Mouse (Mus musculus): ENCODE data around the gene Sstr2.
"Not testable (repeated sequence)": the region's sequence is repeated elsewhere in the genome, so short reads cannot be mapped to it uniquely, and the experiment has no call there.

Sstr2 gene

DNA sequence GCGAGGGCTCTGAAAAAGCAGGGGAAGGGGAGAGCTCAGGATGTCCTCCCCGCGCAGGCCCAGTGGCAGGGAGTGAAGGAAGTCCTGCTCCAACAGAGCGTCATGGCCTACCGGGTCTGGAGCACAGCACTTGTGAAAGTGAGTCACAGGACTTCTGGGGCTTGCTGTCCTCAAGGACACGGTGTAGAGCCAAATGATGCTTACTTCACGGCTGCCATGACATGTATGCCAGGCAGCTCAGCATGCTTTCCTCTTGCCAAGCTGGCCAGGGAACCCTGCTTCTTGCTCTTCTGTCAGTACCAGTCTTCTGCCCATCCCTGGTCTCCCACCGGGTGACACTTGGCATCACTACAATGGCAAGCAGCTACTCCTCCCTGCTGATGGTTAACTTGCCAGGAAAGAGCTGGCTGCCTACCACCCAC is 37.4 kb downstream of the Sstr2 start:
- DNase-seq (ENCODE audit: low read depth, low spot score): no peak

DNA sequence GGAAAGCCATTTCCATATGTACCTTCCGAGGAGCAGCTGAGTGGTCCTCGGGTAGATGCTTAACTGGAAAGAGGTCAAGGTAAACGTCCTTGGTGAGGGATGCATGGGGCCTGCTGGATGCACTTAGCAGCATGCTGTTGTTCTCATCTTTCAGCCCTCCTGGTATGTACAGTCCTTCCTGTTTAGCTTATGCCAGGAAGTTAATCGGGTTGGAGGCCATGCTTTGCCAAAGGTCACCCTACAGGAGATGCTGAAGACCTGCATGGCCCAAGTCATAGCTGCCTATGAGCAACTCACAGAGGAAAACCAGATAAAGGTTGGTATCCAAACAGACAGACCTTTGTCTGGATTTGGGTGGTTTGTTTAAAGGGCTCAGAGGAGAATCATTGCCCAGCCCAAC is 38.1 kb downstream of the Sstr2 start:
- DNase-seq (ENCODE audit: low read depth, low spot score): no peak

DNA sequence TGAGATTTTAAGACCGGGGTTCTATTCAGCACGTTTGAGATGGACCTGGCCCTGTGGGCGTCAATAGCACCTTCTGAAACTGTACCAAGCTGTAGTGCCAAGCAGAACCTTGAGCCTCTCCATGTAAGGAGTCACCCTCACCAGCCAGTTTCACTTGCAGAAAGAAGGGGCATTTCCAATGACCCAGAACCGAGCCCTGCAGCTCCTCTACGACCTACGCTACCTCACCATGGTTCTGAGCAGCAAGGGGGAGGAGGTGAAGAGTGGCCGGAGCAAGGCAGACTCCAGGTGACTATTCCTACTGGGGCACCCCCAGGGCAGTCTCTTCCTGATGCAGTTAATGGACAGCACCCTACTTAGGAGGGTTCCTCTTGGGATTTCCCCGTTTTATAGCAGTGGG is 39.2 kb downstream of the Sstr2 start:
- no peak for DNase-seq (ENCODE audit: low read depth, low spot score)

DNA sequence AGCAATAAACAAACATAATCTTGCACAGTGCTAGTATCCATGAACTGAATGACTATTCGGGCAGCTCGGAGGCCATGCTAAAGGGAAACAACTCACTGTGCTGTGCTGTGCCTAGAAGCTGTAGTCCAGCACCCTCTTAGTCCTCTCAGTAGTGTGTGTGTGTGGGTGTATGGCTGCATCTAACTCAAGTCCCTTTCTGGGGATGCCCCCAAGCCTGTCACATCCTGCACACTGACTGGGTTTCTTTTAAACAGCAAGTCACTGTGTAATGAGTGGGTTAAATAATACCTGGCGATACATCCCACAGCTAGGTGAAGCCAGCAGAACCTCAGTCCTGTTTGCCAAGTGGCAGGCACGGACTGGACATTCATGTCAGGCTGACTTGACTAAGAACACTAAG is 39.6 kb downstream of the Sstr2 start:
- DNase-seq (ENCODE audit: low read depth, low spot score): no peak

DNA sequence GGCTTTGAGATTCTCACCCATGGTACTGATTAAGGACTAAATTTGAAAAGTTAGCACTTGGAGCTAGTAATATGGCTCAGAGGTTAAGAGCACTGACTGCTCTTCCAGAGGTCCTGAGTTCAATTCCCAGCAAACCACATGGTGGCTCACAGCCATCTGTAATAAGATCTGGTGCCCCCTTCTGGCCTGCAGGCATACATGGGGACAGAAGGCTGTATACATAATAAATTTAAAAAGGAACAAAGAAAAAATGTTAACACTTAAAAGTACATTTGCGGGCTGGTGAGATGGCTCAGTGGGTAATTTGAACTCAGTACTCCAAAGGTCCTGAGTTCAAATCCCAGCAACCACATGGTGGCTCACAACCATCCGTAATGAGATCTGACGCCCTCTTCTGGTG is 41.1 kb downstream of the Sstr2 start:
- DNase-seq (ENCODE audit: low read depth, low spot score): not testable (repeated sequence)

DNA sequence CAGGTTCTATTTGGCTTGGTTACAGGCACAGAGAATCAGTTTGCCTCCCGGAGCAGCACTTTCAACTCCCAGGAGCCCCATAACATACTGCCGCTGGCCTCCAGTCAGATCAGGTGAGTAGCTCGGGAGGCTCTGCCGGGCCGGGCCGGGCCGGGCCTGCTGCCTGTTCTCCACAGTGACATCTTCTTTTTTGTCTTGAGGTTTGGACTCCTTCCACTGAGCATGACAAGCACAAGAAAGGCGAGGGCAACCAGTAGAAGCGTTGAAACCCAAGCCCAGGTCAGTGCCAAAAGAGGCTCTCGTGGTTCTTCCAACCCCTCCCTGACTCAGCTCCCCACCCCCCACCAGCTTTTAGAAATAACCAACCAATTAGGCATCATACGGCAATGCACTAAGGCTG is 41.8 kb downstream of the Sstr2 start:
- DNase-seq (ENCODE audit: low read depth, low spot score): no peak

DNA sequence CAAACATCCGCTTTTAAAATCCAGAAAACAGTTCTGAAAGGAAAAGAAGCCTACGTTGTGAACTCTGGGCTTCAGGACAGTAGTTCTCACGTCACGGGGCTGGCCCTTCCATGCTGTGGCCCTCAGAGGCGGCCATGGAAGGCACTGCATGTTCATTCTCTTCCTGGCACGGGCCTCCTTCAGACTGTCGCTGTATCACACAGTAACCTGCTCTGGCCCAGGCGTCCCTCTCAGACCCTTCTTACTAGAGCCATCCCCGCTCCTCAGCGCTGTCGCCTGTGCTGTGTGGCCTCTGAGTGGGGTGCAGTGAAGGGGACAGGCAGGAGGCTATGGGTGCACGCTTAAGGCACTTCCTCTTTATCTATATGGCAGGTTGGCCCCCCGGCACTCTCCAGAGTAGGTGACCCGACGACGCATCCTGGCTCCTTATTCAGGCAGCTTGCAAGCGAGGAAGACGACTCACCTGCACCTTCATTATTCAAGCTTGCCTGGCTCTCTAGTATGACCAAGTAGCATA is 42.8 kb downstream of the Sstr2 start:
- no peak for DNase-seq (ENCODE audit: low read depth, low spot score)

DNA sequence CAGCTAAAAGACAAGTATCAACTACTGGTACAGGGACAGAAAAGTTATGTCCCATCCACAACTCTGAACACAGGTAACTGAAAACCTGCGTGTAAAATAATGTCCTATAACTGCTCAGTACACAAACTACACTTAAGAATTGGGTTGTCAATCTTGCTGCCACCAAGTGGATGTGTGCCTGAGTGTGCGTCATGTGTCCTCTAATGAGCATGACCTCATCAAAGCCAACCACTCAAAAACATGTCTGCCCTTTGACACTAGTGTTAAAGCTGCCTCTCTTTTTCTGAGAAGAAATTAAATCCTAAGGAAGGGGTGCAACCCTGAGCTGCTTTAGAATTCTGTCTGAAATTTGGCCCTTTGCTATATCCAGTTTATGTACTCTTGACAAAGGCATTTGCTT is 45.1 kb downstream of the Sstr2 start:
- DNase-seq (ENCODE audit: low read depth, low spot score): no peak

DNA sequence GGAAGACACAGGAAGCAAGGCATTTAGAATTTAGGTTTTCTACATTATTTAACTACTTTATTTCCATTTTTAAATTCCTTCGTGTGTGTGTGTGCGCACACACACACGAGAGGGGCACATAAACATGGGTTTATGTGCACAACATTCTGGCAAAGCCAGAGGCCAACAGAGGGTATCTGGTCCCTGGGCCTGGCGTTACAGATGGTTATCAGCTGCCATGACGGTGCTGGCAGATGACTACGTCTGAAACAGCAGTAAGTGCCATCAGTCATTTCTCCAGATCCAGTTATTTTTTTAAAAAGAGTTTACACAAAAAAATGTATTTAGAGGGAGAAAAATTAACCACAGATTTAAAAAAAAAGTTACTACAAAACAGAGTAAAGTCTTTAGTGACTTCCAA is 47.1 kb downstream of the Sstr2 start:
- no peak for DNase-seq (ENCODE audit: low read depth, low spot score)

DNA sequence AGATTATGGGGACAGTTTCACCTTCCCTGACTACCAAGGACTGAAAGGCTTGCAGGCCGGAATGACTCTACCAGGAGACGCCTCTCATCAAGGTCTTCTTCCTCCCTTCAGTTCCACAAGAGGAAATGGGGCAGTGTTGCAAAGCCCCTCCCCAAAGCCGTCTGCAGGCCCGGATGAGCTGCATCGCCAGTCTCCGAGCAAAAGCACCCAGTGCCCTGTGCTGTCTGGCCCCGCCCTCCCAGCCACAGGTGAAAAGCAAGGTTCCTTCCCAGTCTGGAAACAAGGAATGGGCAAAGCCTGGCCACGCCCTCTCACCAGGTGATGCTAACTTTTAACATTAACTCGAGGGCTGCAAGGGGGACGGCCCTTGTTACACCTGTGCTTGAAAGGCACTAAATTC is 47.5 kb downstream of the Sstr2 start:
- no peak for DNase-seq (ENCODE audit: low read depth, low spot score)

DNA sequence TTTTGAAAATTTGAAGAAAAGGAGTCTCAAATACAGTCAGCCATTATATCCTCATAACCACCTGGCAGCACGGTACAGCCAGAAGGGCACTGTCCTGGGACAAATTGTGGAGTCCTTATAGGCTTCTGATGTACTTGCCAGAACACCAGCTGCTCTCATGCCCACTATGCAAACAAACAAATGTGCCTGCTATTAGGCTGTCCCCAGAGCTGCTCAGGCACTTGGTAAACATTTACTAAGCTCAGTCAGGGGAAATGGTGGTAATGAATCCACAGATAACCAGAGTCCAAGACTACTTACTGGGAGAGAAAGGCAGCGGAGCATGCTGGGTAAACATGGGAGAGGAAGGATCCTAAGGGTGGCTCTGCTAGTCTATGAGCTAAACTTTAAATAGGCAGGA is 48.0 kb downstream of the Sstr2 start:
- DNase-seq (ENCODE audit: low read depth, low spot score): no peak

DNA sequence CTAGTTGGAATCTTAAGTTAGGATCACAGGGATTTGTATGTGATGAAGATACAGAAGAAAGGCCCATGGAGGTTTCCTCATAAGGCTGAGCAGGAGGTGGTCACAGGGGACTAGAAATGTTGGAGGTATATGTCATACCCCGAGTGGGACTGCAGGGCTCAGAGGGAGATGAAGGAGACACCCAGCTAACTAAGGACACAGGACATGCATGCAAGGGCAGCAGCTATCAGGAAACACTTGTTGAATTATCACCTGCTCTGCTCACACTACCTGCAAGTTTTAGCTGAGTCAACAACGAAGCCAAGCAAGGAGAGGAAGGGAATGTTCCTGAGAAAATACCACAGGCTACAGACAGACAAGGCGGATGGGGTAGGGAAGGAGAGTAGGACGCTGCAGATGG is 48.6 kb downstream of the Sstr2 start:
- DNase-seq (ENCODE audit: low read depth, low spot score): no peak

DNA sequence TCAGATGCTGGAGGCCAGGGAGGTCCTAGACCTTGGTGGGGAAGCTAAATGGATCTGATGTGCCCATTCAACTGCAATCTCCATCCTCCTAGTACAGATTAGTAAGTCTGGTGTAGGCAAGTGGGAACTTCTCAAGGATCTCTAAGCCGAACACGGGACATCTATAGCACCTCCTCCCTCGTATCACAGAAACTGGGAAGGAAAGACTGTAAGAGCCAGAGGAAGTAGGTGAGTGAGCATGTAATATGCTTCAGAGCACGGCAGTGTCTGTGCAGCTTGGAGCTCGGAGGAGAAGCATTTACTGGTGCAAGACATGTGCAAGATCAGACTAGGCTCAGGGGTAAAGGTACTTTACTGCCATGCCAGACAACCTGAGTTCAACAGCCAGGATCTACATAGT is 49.7 kb downstream of the Sstr2 start:
- no peak for DNase-seq (ENCODE audit: low read depth, low spot score)

DNA sequence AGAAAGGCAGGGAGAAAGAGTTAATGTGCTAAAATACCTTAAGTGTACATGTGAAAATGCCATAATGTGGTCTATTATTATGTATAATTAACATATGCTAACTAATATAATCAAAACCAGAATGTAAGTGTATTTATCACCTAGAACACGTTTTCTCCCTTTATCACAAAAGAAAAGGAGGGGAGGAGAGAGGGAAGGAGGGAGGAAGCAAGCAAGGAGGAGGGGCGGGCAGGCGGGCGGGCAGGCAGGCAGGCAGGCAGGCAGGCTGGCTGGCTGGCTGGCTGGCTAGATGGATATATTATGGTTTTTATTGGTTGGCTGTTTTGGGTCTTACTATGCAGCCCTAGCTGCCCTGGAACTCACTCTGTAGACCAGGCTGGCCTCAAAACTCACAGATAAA is 50.6 kb downstream of the Sstr2 start:
- no peak for DNase-seq (ENCODE audit: low read depth, low spot score)

DNA sequence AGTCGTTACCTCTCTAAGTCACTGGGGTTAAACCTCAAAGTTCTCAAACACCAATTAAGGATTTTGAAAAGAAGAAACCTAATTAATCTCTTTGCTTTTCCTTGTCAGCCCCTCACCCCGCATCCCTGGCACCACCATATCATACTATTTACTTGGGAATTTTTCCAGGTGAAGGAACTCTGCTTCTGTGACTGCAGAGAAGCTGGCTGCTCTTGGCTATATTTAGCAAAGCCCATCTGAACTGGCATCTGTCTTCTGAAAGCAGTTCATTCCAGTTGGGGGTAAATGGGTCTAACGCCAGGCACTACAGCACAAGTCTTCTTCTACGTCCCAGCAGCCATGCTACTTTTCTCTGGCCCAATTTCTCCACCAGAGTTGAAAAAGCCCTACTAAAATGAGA is 54.5 kb downstream of the Sstr2 start:
- DNase-seq (ENCODE audit: low read depth, low spot score): no peak

DNA sequence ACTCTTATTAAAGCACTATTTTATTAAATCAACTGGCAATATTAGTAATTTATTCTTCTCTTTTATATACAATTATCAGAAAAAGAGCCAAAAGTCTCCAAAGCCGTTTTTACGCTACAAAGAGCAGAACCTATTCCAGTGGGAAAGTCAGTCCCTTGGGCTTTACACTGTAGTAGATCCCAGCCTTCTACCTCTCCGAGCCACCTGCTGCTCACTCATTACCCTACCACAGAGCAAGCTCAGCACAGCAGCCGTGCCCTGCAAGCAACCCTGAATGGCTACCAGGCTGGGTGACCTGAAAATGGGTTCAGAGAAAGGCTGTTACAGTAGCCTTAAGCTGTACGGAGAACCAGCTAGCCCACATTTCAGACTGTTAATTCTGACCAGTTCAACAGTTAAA is 55.5 kb downstream of the Sstr2 start:
- DNase-seq (ENCODE audit: low read depth, low spot score): no peak
